ENCODE assay signal across 8 mouse cellular contexts in the genomic region with DNA sequence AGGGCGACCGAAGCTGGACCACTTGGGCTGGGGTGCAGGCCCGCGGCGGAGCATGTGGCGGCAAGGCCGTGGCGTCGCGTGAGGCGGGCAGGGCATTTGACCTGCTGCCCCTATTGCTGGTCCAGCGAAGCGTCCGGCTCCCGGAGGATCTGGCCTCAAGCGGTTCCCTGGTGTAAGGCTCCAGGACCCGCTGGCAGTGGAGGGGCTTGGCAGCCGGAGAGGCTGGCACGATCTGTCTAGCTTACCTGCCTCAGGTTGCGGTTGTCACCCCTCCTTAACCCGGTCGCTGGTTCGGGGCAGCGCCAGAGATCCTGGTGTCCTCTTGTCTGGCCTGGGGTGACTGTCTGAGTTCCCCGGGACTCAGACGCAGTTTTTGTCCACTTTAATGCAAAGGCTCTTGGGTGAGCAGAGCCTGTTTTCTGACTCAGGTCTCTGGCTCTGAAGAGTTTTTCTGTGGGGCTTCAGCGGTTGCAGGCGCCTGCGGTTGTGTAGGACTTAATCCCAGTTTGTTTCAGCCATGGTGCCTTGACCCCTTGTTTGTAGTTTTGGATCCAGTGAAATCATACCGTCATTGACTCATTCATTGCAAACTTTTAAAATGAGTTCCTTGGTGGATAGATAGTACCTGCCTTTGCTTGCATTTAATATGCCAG. TPM values are rescaled to one million over a fixed set of nuclear protein-coding genes. Genes with fewer than 3 reads are reported as not detected.
DNase-seq lines count a peak whose midpoint lies in the region; ATAC-seq and TF ChIP-seq lines count a peak whose summit lies in the region.

No protein-coding gene starts in this region.

- H3K27me3 ChIP-seq in heart, embryonic 15.5 days: no peaks in the 10 kb centered on the region
- H3K27me3 ChIP-seq in ES-Bruce4 (ENCODE audit: control insufficient read depth, insufficient read depth, low read length, poor library complexity, severe bottlenecking): no peaks in the 10 kb centered on the region
- H3K27me3 ChIP-seq in embryonic facial prominence, embryonic 14.5 days (replicated peaks; ENCODE audit: control insufficient read depth, insufficient read depth, low read length): no peaks in the 10 kb centered on the region
- no peaks in the 10 kb centered on the region for H3K27me3 ChIP-seq in limb, embryonic 11.5 days (ENCODE audit: control insufficient read depth, insufficient read depth, low read length)
- no peaks in the 10 kb centered on the region for H3K27me3 ChIP-seq in neural tube, embryonic 15.5 days (replicated peaks)

- DNase-seq in heart, adult 11 months: no peak
- DNase-seq in embryonic facial prominence, embryonic 14.5 days (ENCODE audit: low spot score): no peak
- DNase-seq in limb, embryonic 11.5 days (ENCODE audit: low spot score): no peak
- no peak for DNase-seq in frontal cortex, adult 2 months (ENCODE audit: extremely low spot score in 1 of 2, low spot score in 1 of 2)
- no peak for DNase-seq in urinary bladder, adult 2 months (ENCODE audit: low spot score)

- H3K4me1 ChIP-seq in heart, embryonic 15.5 days (replicated peaks): peaks cover 9% of the 10 kb centered on the region; the same call in 1 of the 2 replicates
- peaks cover 1% of the 10 kb centered on the region for H3K4me1 ChIP-seq in ES-Bruce4 (ENCODE audit: control insufficient read depth, insufficient read depth, low read length)
- no peaks in the 10 kb centered on the region; the same call in 1 of the 2 replicates for H3K4me1 ChIP-seq in embryonic facial prominence, embryonic 14.5 days (ENCODE audit: control insufficient read depth, insufficient read depth, low read length)
- no peaks in the 10 kb centered on the region for H3K4me1 ChIP-seq in limb, embryonic 11.5 days (ENCODE audit: control insufficient read depth, insufficient read depth, low read length)
- H3K4me1 ChIP-seq in neural tube, embryonic 15.5 days: peaks cover 11% of the 10 kb centered on the region; the same call in 1 of the 2 replicates

- H3K9me3 ChIP-seq in heart, embryonic 15.5 days (replicated peaks): no peaks in the 10 kb centered on the region
- H3K9me3 ChIP-seq in ES-Bruce4 (replicated peaks; ENCODE audit: control insufficient read depth, insufficient read depth, low read length, poor library complexity, severe bottlenecking): no peaks in the 10 kb centered on the region
- H3K9me3 ChIP-seq in embryonic facial prominence, embryonic 14.5 days (ENCODE audit: control insufficient read depth, low read length): no peaks in the 10 kb centered on the region
- H3K9me3 ChIP-seq in limb, embryonic 11.5 days (ENCODE audit: control insufficient read depth, low read length): no peaks in the 10 kb centered on the region
- H3K9me3 ChIP-seq in neural tube, embryonic 15.5 days (replicated peaks): no peaks in the 10 kb centered on the region

- H3K4me2 ChIP-seq in heart, embryonic 15.5 days: peak overlapping the region; percentile 85
- peak overlapping the region; percentile 98 for H3K4me2 ChIP-seq in embryonic facial prominence, embryonic 14.5 days (ENCODE audit: low read depth, low read length)
- H3K4me2 ChIP-seq in limb, embryonic 11.5 days (ENCODE audit: low read depth, severe bottlenecking): peak overlapping the region; percentile 97
- peak overlapping the region; percentile 95 for H3K4me2 ChIP-seq in neural tube, embryonic 15.5 days

- no peaks in the 10 kb centered on the region for H3K36me3 ChIP-seq in heart, embryonic 15.5 days
- no peaks in the 10 kb centered on the region for H3K36me3 ChIP-seq in ES-Bruce4 (ENCODE audit: control insufficient read depth, insufficient read depth, low read length, poor library complexity, severe bottlenecking)
- H3K36me3 ChIP-seq in embryonic facial prominence, embryonic 14.5 days (ENCODE audit: control insufficient read depth, insufficient read depth, low read length): no peaks in the 10 kb centered on the region
- H3K36me3 ChIP-seq in limb, embryonic 11.5 days (ENCODE audit: control insufficient read depth, insufficient read depth, low read length): no peaks in the 10 kb centered on the region
- no peaks in the 10 kb centered on the region for H3K36me3 ChIP-seq in neural tube, embryonic 15.5 days

- ATAC-seq in heart, embryonic 15.5 days (replicated peaks; ENCODE audit: insufficient number of reproducible peaks, insufficient read depth, low FRiP score, low read depth): peak; percentile 54
- peak; percentile 58; the same call in 1 of the 2 replicates for ATAC-seq in embryonic facial prominence, embryonic 14.5 days (ENCODE audit: low read depth)
- peak; percentile 16 for ATAC-seq in limb, embryonic 11.5 days (ENCODE audit: insufficient number of reproducible peaks, low FRiP score, low TSS enrichment, low read depth)
- peak; percentile 63 for ATAC-seq in neural tube, embryonic 15.5 days (ENCODE audit: low FRiP score)

- WGBS in heart, embryonic 15.5 days: under 1% methylated on average over 30 of the region's 30 CpGs
- WGBS in embryonic facial prominence, embryonic 14.5 days: under 1% methylated on average over 20 of the region's 30 CpGs
- WGBS in limb, embryonic 11.5 days: 1% methylated on average over 29 of the region's 30 CpGs
- under 1% methylated on average over 30 of the region's 30 CpGs for WGBS in neural tube, embryonic 15.5 days

- no peak for TF ChIP-seq CTCF in ES-Bruce4 (IDR thresholded peaks at IDR 0.05; ENCODE audit: low read depth, low read length)

- no peak for TF ChIP-seq EP300 in ES-Bruce4 (IDR thresholded peaks at IDR 0.05; ENCODE audit: insufficient read depth, low read depth, low read length)

- H3K27ac ChIP-seq in heart, embryonic 15.5 days: peak overlapping the region; percentile 54
- no peak overlapping the region for H3K27ac ChIP-seq in ES-Bruce4 (ENCODE audit: insufficient read depth, low read length)
- H3K27ac ChIP-seq in embryonic facial prominence, embryonic 14.5 days (replicated peaks; ENCODE audit: low read depth, low read length): no peak overlapping the region
- H3K27ac ChIP-seq in limb, embryonic 11.5 days (replicated peaks; ENCODE audit: low read depth, low read length): no peak overlapping the region
- H3K27ac ChIP-seq in neural tube, embryonic 15.5 days (replicated peaks): peak overlapping the region; percentile 74

- H3K4me3 ChIP-seq in heart, embryonic 15.5 days: peak overlapping the region; percentile 75
- H3K4me3 ChIP-seq in ES-Bruce4 (ENCODE audit: low read depth, low read length): peak overlapping the region; percentile 74
- H3K4me3 ChIP-seq in embryonic facial prominence, embryonic 14.5 days (ENCODE audit: low read depth, low read length): peak overlapping the region; percentile 81
- peak overlapping the region; percentile 74 for H3K4me3 ChIP-seq in limb, embryonic 11.5 days (ENCODE audit: low read depth, low read length)
- peak overlapping the region; percentile 87 for H3K4me3 ChIP-seq in neural tube, embryonic 15.5 days (replicated peaks)

- H3K9ac ChIP-seq in heart, embryonic 15.5 days: peak overlapping the region; percentile 65
- peak overlapping the region; percentile 43 for H3K9ac ChIP-seq in ES-Bruce4 (ENCODE audit: low read depth, poor library complexity, severe bottlenecking)
- H3K9ac ChIP-seq in embryonic facial prominence, embryonic 14.5 days (ENCODE audit: low read depth, low read length): peak overlapping the region; percentile 80
- peak overlapping the region; percentile 63 for H3K9ac ChIP-seq in limb, embryonic 11.5 days (ENCODE audit: low read length)
- H3K9ac ChIP-seq in neural tube, embryonic 15.5 days (replicated peaks): peak overlapping the region; percentile 79

- no peak for TF ChIP-seq POLR2A in ES-Bruce4 (IDR thresholded peaks at IDR 0.05; ENCODE audit: insufficient read depth, low read length)

RNA-seq across cellular contexts. Expression of gene Focad, which starts 0.5 kb away (rescaled TPM):
- 6.9 and 9.8 TPM in 2 replicates for polyA plus RNA-seq in heart, embryonic 15.5 days (2015; fragmentation: Nextera tagmentation; extraction: Ambion mirVana)
- polyA plus RNA-seq in ES-Bruce4 (2011; ENCODE audit: insufficient read depth, insufficient read length, low read depth, missing spikeins): 22.5 and 24.3 TPM in 2 replicates
- 18.6 and 21.0 TPM in 2 replicates for polyA plus RNA-seq in embryonic facial prominence, embryonic 14.5 days (2014; fragmentation: Nextera tagmentation; extraction: Ambion mirVana)
- 13.9 and 14.9 TPM in 2 replicates for polyA plus RNA-seq in limb, embryonic 11.5 days (2014; fragmentation: Nextera tagmentation; extraction: Ambion mirVana)
- polyA plus RNA-seq in neural tube, embryonic 15.5 days (2015; fragmentation: Nextera tagmentation; extraction: Ambion mirVana): 12.2 and 15.4 TPM in 2 replicates
- 44.1 TPM in 2 replicates for polyA plus RNA-seq in frontal cortex, adult 2 months (2012; rRNA removed)
- 10.8 and 11.0 TPM in 2 replicates for polyA plus RNA-seq in urinary bladder, adult 2 months (2012; rRNA removed)

Comparison
In these comparisons a context has a peak if more than half of its experiments do, and no peak if none do; other contexts are left out.
1. H3K27ac ChIP-seq: peak in heart, embryonic 15.5 days (single experiment) and neural tube, embryonic 15.5 days (single experiment); none in ES-Bruce4 (single experiment), embryonic facial prominence, embryonic 14.5 days (single experiment) and limb, embryonic 11.5 days (single experiment).
2. Peak in every context shown above with its lines, with median percentiles within 50 percentile points of each other: ATAC-seq, H3K4me2 ChIP-seq, H3K4me3 ChIP-seq and H3K9ac ChIP-seq.